Mouse (Mus musculus) forebrain, postnatal 0 days (tissue): ENCODE measurements around the gene 4930447C04Rik. TPM values are rescaled to one million over a fixed set of nuclear protein-coding genes. Genes with fewer than 3 reads are reported as not detected.

Source experiments
- ATAC-seq: fragments of 200-750 bp; cut with Nextera tagmentation; 2 replicates; pipeline ENCODE4 v1.8.0; 2017; ENCODE audit warnings: mild to moderate bottlenecking, moderate library complexity
- DNase-seq: peaks from one replicate; pipeline ENCODE4 v3.0.0-alpha.2; 2015
- H3K27ac ChIP-seq: fragments of 300-500 bp; sonication (generic); 2 replicates; pipeline ENCODE4 v1.5.1; 2014; ENCODE audit warnings: low read depth, mild to moderate bottlenecking, antibody characterized with exemption, low read length, moderate library complexity, mixed read lengths
- H3K27me3 ChIP-seq: fragments of 300-500 bp; sonication (generic); 2 replicates; pipeline ENCODE4 v1.6.1; 2014; ENCODE audit warnings: mild to moderate bottlenecking, low read length, mixed read lengths; ENCODE audit not compliant: insufficient read depth
- H3K36me3 ChIP-seq: fragments of 300-500 bp; sonication (generic); 2 replicates; pipeline ENCODE4 v1.6.1; 2014; ENCODE audit warnings: mild to moderate bottlenecking, moderate library complexity; ENCODE audit not compliant: insufficient read depth
- H3K4me1 ChIP-seq: fragments of 300-500 bp; sonication (generic); 2 replicates; pipeline ENCODE4 v1.6.1; 2014; ENCODE audit warnings: antibody characterized with exemption; ENCODE audit not compliant: insufficient read depth
- H3K4me2 ChIP-seq: fragments of 300-500 bp; sonication (generic); 2 replicates; pipeline ENCODE4 v1.6.1; 2014; ENCODE audit warnings: low read depth, mild to moderate bottlenecking, moderate library complexity
- H3K4me3 ChIP-seq: fragments of 300-500 bp; sonication (generic); 2 replicates; pipeline ENCODE4 v1.5.1; 2014; ENCODE audit warnings: low read depth, low read length, mixed read lengths
- H3K9ac ChIP-seq: fragments of 300-500 bp; sonication (generic); 2 replicates; pipeline ENCODE4 v1.6.1; 2014; ENCODE audit warnings: mild to moderate bottlenecking
- H3K9me3 ChIP-seq: fragments of 300-500 bp; sonication (generic); 2 replicates; pipeline ENCODE4 v1.6.1; 2016; ENCODE audit warnings: low read length
- CTCF ChIP-seq: sonication (generic); IDR thresholded peaks from 2 replicates; pipeline ENCODE4 v1.5.1; 2016; ENCODE audit warnings: antibody characterized with exemption, control low read depth, low read depth
- whole genome bisulfite sequencing: fragments of 180-500 bp; shearing (Covaris S2); extraction: QIAGEN DNeasy Blood & Tissue Kit; methylation state at CpG from one replicate; pipeline ENCODE4 v1.1.7; 2014; 5-methylcytosine and 5-hydroxymethylcytosine counted together
- polyA plus RNA-seq: library from polyadenylated mRNA; unstranded; fragments of >200 nt; fragmentation: Nextera tagmentation; extraction: Ambion mirVana; gene quantifications from 2 replicates; pipeline ENCODE4 v1.2.1, GENCODE M21; 2015
- total RNA-seq: library from RNA; depleted of rRNA; stranded (reverse); fragments of >200 nt; gene quantifications from 2 replicates; pipeline ENCODE4 v1.2.3, GENCODE M21; 2014

Gene 4930447C04Rik
- total and polyA plus RNA-seq, 2 experiments from 2014 or later, result 2.3 to 9.4 TPM

GRCm38 (mm10) chr12:72942171-72942570, 1.6 kb upstream of the 4930447C04Rik start:
- H3K9ac ChIP-seq, result no peak overlapping the region
- H3K4me3 ChIP-seq, result no peak overlapping the region
- H3K4me2 ChIP-seq, result no peak overlapping the region
- no peaks in the 10 kb centered on the region for H3K36me3 ChIP-seq
- TF ChIP-seq CTCF, result no peak
- 23% methylated on average over 6 of the region's 6 CpGs for WGBS
- H3K27ac ChIP-seq, result no peak overlapping the region
- no peaks in the 10 kb centered on the region for H3K9me3 ChIP-seq
- no peaks in the 10 kb centered on the region for H3K4me1 ChIP-seq
- DNase-seq, result peak; percentile 22
- ATAC-seq, result no peak
- H3K27me3 ChIP-seq, result peaks cover 95% of the 10 kb centered on the region

- TF ChIP-seq CTCF, result no peak
- Histone ChIP-seq H3K9me3 (no peaks in the 10 kb centered on the region), H3K4me2 (no peak overlapping the region), H3K9ac (no peak overlapping the region), H3K4me1 (no peaks in the 10 kb centered on the region), H3K27me3 (peaks cover 95% of the 10 kb centered on the region), H3K4me3 (no peak overlapping the region), H3K27ac (no peak overlapping the region), H3K36me3 (no peaks in the 10 kb centered on the region)
- WGBS, result 1% methylated on average over 32 of the region's 32 CpGs
- DNase-seq (no peak), ATAC-seq (no peak)
Observed at GRCm38 (mm10) chr12:72941398-72942051, 951 bp upstream of the 4930447C04Rik start.

- no peak overlapping the region for H3K27ac ChIP-seq
- H3K36me3 ChIP-seq, result no peaks in the 10 kb centered on the region
- no peak overlapping the region for H3K4me3 ChIP-seq
- H3K27me3 ChIP-seq, result peaks cover 94% of the 10 kb centered on the region
- no peaks in the 10 kb centered on the region for H3K4me1 ChIP-seq
- no peak overlapping the region for H3K4me2 ChIP-seq
- ATAC-seq (no peak), DNase-seq (peak; percentile 21)
- no peak for TF ChIP-seq CTCF
- H3K9ac ChIP-seq, result no peak overlapping the region
- WGBS, result 2% methylated on average over 11 of the region's 11 CpGs
- H3K9me3 ChIP-seq, result no peaks in the 10 kb centered on the region
Observed at GRCm38 (mm10) chr12:72940822-72941397, 336 bp upstream of the 4930447C04Rik start.

- Histone ChIP-seq H3K4me2 (peak within 1 kb of the TSS; percentile 17; the same call in 1 of the 2 replicates), H3K4me3 (peak within 1 kb of the TSS; percentile 17; the same call in 1 of the 2 replicates), H3K4me1 (no peaks in the 10 kb centered on the region), H3K9ac (no peak within 1 kb of the TSS), H3K27ac (no peak within 1 kb of the TSS), H3K27me3 (peaks cover 92% of the 10 kb centered on the region), H3K9me3 (no peaks in the 10 kb centered on the region), H3K36me3 (no peaks in the 10 kb centered on the region)
- TF ChIP-seq CTCF, result no peak
- WGBS, result 1% methylated on average over 27 of the region's 28 CpGs
- peak; percentile 82 for ATAC-seq
- peak; percentile 30 for DNase-seq
Observed at GRCm38 (mm10) chr12:72939616-72940015, 958 bp downstream of the 4930447C04Rik start, which contains the start of gene Six6. Gene Six6 (plus strand): TSS chr12:72939892.

GRCm38 (mm10) chr12:72938600-72939490, 1.7 kb downstream of the 4930447C04Rik start:
- Histone ChIP-seq H3K4me3 (no peak overlapping the region), H3K4me2 (no peak overlapping the region), H3K27ac (no peak overlapping the region), H3K36me3 (no peaks in the 10 kb centered on the region), H3K9me3 (no peaks in the 10 kb centered on the region), H3K4me1 (no peaks in the 10 kb centered on the region), H3K9ac (no peak overlapping the region), H3K27me3 (peaks cover 87% of the 10 kb centered on the region)
- ATAC-seq (no peak), DNase-seq (peak; percentile 20)
- 2% methylated on average over 14 of the region's 14 CpGs for WGBS
- no peak for TF ChIP-seq CTCF

- H3K9me3 ChIP-seq, result no peaks in the 10 kb centered on the region
- 7% methylated on average over 13 of the region's 13 CpGs for WGBS
- no peak overlapping the region for H3K4me2 ChIP-seq
- no peak for TF ChIP-seq CTCF
- no peak for DNase-seq
- H3K36me3 ChIP-seq, result no peaks in the 10 kb centered on the region
- no peaks in the 10 kb centered on the region for H3K4me1 ChIP-seq
- H3K4me3 ChIP-seq, result no peak overlapping the region
- H3K27me3 ChIP-seq, result peaks cover 81% of the 10 kb centered on the region
- no peak overlapping the region for H3K27ac ChIP-seq
- ATAC-seq, result no peak
- H3K9ac ChIP-seq, result no peak overlapping the region
Observed at GRCm38 (mm10) chr12:72938176-72938575, 2.4 kb downstream of the 4930447C04Rik start.
